Mouse (Mus musculus): ENCODE measurements around the gene Szrd1.
"Not testable (repeated sequence)": the region's sequence is repeated elsewhere in the genome, so short reads cannot be mapped to it uniquely, and the experiment has no call there.

Szrd1 gene

DNA sequence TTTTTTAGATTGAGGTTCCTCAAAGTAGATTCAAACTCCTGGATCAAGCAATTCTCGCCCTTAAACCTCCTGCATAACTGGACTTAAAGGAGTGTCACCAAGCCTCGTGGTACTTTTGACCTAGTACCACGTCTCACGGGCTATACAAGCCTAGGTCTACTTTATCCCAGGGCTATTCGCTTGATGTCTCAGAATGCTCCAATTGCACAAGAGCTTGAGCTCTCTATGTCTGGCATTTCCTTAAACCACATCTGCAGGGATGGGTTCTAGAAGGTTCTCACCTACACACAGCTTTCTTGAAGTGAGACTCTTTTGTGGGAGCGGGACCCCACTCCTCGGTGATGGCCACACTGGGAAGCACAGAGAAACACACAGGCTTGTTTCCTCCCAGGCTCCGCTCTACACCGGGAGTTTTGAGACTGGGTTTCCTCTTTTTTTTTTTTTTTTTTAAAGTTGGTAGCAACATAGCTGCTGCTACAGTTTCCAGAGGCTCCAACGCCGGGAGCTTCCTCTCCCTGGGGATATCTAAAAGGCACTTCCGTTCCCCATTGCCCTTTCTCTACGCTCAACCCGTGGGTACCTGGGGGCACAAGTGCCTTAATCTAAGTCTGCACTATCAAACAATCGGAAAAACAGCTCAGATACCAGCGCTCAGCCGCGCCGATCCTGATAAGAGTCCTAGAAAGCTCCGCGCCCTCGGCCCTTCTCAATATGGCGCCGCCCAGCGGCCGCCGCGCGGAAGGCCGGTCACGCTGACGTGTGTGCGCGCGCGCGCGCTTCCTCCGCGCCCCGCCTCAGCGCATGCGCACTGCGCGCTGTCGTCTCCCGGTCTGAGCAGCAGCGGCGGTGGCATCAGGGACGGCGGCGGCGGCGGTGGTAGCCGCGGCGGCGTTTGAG, 7.8 kb upstream of the Szrd1 start, which contains the start of gene Fbxo42:
TSS of gene Fbxo42 (plus strand) at position 802 of the 897 bp plus-strand sequence.
- in situ Hi-C loops (cut with MboI, MseI): loop anchor here (10.0 kb wide), 1 partner anchor 407 kb away; no protein-coding TSS in a partner anchor

DNA sequence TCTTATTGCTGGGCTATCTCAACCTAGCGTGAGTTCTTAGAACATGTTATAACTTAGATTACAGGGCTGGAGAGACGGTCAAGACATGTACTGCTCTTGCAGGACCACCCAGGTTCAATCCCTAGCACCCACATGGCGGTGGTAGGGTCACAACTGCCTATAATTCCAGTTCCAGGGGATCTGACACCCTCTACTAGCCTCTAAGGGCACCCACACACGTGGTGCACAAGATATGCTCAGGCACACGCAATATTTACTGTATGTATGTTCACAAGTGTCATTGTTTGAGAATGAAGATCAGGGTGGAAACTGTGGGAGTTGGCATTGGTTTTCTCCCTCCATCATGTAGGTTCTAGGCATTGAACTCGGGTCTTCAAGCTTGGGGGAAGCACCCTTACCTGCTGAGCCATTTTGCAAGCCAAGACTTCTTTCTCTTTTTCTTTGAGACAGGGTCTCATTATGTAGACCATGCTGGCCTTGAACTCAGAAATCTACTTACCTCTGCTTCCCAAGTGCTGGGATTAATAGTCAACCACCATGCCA, 7.0 kb upstream of the Szrd1 start:
- in situ Hi-C loops (cut with MboI, MseI): loop anchor here (10.0 kb wide), 1 partner anchor 408 kb away; no protein-coding TSS in a partner anchor

DNA sequence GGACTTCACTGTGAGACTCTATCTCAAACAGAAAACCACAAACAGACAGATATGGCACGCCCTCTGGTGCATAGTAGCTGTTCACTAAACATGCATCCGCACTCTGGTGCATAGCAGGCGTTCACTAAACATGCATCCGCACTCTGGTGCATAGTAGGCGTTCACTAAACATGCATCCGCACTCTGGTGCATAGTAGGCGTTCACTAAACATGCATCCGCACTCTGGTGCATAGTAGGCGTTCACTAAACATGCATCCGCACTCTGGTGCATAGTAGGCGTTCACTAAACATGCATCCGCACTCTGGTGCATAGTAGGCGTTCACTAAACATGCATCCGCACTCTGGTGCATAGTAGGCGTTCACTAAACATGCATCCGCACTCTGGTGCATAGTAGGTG, 5.5 kb upstream of the Szrd1 start:
- in situ Hi-C loops (cut with MboI, MseI): loop anchor here (10.0 kb wide), 1 partner anchor 410 kb away; no protein-coding TSS in a partner anchor

DNA sequence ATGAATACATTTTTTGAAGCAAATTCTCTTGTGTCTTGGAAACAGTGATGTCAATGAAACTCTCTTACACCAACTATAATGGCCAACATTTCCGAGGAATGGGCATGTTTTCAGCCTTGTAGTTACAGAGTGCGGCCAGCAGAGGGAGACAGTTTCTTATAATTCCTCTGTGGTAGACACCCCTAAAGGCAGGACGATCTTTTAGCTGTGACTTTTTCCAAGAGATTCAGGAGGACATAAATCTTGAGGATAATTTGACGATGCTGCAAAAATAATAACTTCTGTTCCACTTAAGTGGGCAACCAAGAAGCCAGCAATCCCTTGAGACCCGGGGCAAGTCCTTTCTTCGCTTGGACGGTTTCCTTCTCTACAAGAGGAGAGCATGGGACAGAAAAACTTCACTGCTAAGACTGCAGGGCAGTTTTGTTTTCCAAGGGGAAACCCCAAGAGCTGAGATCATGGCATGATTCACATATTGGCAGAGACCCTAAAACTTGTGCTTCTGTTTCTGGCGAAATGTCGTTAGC, 2.8 kb upstream of the Szrd1 start:
- in situ Hi-C loops (cut with MboI, MseI): loop anchor here (10.0 kb wide), 1 partner anchor 412 kb away; no protein-coding TSS in a partner anchor

DNA sequence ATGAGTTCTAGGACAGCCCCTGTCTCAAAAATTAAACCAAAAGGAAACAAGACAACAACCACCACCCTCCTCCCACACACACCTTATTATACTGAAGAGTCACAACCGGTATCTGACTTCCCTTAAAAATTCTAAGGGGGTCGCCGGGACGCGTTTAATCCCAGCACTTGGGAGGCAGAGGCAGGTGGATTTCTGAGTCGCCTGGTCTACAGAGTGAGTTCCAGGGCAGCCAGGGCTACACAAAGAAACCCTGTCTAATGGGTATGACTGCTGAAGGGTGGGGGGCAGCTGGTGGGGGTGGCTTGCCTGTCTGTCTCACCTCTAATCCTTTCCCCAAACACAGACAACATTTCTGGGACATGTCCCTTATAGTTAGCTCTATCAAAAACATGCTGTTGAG, 1.4 kb upstream of the Szrd1 start:
- in situ Hi-C loops (cut with MboI, MseI): loop anchor here (10.0 kb wide), 1 partner anchor 414 kb away; no protein-coding TSS in a partner anchor

DNA sequence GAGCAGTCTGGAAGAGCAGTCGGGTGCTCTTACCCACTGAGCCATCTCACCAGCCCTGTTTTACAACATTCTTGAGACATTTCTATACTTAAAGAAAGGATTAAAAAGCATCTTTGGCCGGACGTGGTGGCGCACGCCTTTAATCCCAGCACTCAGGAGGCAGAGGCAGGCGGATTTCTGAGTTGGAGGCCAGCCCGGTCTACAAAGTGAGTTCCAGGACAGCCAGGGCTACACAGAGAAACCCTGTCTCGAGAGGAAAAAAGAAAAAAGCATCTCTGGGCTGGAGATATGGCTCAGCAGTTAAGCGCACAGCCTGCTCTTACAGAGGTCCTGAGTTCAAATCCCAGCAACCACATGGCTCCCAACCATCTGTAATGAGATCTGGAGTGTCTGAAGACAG, 779 bp upstream of the Szrd1 start:
- in situ Hi-C loops (cut with MboI, MseI): loop anchor here (10.0 kb wide), 1 partner anchor 414 kb away; no protein-coding TSS in a partner anchor

DNA sequence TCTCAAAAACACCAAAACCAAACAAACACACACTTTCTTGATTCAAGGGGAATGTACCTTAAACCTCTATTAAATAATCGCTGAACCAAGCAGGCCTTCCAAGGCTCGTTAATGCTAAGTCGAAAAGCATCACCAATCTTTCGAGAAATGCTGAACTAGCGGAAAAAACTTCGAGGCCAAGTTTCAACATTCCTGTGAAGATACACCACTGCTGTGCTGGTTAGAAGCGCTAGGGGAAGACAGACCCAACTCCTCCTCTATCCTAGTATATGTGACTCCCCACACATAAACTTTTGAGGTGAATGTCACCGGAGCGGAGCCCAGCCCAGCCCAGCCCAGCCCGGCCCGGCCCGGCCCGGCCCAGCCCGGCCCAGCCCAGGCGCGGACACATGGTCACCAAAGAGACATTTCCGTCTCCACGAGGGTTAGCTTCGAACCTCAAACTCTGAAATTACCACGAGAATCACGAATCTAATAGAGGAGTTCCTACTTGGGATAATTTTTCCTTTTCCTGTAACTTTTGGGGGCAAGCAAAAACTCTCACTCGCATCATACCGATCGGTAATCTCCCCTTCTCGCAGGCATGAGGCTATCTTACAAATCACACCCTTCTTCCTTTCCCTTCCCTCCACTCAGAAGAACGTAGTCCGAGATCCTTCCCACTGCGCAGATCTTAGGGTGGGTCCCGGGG, 1.0 kb downstream of the Szrd1 start:
- in situ Hi-C loops (cut with MboI, MseI): no loop called here

DNA sequence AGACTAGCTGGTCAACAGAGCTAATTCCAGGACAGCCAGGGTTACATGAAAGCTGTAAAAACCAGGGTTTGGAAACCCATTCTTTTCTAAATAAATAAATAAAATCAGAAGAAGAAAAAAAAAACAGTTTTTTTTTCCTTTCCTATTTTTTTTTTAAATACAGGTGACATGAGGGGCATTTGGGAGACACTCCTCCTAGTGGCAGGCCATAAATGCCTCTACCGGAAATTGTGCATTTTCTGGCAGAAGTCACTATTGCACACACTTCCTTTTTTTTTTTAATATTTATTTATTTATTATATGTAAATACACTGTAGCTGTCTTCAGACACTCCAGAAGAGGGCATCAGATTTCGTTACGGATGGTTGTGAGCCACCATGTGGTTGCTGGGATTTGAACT, 1.8 kb downstream of the Szrd1 start:
- in situ Hi-C loops (cut with MboI, MseI): not testable (repeated sequence)

DNA sequence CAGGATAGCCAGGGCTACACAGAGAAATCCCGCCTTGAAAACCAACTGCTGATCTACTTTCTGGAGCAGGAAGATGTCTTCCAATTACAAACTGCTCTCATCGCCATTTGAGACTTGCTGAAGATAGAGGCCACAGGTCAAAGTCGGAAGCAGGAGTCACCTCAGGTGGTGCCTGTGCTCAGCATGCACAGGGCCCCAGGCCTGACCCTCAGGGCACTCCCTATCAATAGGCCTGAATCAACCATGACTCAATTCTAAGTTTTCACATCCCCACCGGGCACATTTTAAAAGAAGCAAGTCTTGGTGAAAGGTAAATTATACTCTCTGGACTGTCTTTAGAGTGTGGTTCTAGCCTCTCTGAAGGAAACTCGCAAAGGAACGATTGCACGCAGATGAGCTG, 3.4 kb downstream of the Szrd1 start:
- in situ Hi-C loops (cut with MboI, MseI): no loop called here

DNA sequence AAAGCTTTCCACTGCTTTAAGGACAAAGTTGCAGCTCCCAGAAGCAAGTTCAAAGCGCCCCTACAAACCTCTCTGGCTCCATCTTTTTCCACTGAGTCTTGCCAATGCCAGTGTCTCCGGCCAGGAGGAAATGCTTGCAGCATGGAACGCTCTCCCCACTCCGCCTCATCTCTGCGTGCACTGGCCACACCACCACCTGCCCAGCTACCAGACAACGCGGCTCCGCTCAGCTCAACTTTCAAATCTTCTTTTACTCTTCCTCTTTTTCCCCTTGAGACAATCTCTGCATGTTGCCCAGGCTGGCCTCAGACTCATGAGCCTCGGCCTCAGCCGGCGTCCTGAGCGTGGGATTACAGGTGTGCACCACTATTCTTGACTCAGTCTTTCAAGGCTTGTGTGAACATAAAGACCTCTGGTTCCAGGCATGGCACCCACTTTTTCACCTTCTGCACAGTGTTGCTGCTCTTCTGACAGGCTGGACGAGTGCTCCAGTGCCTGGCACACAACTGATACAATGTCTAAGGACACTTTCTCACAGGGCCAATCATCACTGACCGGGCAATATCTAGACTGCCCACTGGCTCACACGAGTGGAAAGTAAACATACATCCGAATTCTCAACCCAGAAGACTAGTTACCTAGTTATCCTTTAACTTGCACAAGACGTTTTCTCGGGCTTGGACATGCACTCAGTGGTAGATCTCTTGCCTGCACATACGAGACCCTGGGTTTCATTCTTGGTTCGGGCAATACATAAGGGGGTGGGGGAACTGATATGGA, 4.6 kb downstream of the Szrd1 start:
- in situ Hi-C loops (cut with MboI, MseI): no loop called here

DNA sequence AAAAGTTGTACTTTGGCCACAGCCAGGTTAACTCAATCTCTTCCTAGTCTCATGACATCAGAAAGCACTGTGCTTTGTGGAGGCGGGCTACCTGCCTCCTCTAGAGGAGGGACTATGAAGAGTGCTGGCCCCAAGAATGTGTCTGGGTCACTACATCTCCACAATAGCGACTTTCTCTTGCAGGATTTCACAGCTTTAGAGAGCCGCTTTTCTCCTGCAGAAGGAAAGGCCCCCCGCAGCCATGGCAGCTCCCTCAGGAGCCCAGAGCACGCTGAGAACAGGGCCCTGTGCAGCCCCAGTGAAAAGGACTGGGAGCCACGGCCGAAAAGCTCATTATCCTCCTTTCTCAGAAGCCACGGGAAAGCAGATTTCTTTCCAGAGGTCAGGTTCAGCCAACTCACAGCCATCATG, 5.5 kb downstream of the Szrd1 start:
- in situ Hi-C loops (cut with MboI, MseI): no loop called here

DNA sequence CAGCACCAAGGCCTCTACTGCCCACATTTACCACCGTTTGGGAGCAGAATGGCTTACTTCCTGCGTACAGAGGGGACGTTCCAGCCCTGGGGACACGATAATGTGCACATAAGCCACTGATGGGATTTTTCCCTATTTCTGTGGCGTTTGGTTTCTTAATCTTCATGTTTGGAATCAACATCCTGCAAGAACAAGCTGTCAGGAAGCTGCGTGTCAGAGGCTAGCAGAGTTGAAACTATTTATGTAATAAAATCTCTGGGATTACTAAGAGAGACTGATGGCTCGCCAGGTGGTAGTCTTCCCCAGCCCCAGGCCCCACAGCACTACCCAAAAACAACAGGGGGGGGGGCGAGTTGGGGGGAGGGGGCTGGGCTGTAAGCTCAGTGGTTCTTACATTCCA, 6.3 kb downstream of the Szrd1 start:
- in situ Hi-C loops (cut with MboI, MseI): no loop called here

DNA sequence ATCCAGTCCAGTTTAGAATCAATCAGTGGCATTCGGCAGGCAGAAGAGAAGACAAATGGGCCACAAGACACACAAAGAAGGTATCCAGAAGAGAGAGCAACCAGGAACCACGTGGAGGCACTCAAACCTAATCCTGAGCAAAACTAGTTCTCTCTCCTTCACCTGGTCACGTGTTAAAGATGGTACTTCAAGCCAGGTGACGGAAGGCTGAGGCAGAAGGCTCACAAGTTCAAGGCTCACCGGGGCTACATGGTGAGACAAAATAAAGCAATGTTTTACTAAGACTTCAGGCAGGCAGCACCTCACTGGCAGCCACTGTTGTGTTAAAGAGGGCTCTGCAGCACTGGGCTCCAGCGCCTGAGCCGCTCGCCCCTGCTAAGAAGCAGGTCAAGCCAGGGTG, 7.4 kb downstream of the Szrd1 start:
- in situ Hi-C loops (cut with MboI, MseI): no loop called here

DNA sequence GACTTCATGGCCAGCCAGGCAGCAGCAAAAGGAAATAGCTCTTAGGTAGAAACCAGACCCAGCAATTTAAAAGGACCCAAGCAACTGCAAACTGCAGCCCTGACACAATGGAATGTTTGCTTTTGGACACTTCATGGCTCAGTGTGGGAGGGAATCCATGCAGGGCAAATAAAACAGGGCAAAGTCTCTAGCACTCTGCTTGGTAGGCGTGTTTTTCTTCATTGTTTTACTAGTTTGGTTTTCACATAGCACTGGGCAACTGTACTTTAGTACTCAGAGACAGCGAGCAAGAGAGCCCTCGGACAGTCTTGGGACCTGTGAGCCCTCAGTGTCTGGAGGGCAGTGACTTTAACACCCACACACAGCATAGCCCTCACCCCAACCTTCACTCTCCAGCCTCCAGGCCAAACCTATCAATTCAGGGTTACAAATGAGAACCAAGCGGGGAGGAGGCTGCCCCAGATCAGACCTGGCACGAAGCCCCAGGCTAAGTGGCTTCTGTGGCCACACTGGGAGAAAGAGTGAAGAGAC, 8.0 kb downstream of the Szrd1 start:
- in situ Hi-C loops (cut with MboI, MseI): no loop called here

DNA sequence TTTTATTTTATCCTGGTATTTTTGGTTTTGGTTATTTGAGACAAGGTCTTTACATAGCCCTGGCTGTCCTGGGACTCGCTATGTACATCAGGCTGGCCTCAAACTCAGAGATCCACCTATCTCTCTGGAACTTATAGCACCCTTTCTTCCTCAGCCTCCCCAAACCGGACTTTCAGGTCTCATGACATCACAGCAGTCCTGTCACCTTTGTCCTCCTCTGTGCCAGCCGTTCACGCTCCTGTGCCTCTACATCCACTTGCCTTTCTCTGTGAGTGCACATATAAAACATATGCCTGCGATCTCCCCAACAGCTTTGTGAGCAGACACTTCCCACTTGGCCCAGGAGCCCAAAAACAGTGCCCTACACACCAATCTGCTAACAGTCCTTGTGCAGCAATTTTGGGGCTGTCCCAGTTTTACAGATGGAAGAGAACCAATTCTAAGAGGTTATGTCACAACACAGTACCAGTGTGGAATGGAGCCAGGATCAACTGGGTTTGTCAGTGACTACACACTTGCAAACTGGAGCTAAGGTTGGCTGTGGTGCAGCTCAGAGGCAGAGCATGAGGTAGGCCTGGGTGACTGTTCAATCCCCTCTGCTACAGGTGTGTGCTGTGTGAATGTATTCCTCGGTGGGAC, 8.8 kb downstream of the Szrd1 start:
- in situ Hi-C loops (cut with MboI, MseI): no loop called here

DNA sequence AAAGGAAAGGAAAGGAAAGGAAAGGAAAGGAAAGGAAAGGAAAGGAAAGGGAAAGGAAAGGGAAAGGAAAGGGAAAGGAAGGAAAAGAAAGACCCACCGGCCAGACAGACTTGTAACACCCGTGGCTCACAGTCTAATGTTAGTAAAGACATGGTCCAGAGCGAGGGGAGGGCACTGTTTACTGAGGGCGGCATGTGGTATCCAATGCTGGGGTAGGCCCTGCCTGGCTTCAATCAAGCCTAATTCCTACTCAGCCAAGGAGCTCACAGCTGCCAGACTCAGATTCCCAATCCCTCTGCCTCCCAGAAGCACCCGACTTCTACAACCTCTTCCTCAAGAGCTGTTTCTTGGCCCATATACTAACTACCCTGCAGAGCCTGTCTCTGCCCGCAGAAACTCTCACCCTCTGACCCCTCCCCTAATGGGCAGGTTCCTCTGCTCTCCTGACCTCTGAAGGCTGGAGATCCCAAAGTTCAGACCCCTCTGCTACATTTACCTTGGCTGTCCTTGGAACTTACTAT, 10.3 kb downstream of the Szrd1 start:
- in situ Hi-C loops (cut with MboI, MseI): no loop called here

DNA sequence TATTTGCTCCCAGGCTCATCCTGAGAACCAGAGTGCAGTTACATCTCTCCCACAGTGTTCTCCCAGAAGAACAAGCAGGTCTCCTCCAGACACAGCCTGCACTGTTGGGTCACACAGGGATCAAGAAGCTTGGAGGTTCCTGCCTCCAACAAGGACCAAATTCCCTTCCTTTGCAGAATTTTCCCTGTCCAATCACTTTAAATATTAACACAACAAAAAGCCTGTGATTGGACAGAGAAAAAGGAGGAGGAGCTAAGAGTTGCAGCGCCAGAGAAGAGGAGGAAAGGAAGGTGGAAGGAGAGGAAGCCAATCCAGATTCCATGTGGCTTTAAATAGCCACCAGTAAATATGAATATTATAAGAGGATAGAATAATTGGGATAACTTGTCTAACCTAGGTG, 16.5 kb downstream of the Szrd1 start:
- in situ Hi-C loops (cut with MboI, MseI): no loop called here

DNA sequence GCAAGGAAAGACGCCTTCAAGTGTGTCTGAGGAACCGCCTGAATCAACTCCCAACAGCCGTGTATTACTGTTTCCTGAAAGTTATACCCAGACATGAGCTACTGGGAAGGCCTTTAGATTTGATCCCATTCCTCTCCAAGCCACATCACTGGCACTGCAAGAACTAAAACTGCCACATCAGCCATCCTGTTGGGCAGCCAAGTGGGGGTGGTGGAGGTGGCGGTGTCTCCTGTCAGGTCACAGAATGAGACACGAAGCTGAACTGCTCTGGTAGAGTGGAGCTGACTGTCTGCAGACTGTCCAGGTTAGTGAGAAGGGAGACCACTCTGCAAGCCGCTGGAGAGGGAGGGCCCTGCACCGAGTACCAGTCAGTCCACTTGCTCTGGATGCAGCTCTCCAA, 16.9 kb downstream of the Szrd1 start:
- in situ Hi-C loops (cut with MboI, MseI): no loop called here

DNA sequence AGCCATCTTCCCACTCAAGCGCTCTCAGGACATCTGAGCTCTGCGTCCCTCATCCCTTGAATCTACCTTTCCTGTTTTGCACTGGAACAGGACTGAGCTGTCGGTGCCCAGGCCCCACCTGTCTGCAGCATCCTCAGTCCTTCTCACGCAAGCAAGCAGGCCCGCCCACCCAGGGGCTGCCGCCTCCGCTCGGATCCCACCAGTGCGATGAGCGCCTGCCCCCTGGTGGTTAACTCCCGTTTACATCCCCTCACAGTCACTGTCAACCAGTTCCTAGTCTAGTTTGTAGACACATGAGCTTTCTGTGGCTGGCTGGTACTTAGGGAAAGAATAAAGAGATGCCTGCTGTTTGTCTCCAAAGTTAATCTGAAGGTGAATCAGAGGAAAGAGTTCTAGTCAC, 18.9 kb downstream of the Szrd1 start:
- in situ Hi-C loops (cut with MboI, MseI): no loop called here

DNA sequence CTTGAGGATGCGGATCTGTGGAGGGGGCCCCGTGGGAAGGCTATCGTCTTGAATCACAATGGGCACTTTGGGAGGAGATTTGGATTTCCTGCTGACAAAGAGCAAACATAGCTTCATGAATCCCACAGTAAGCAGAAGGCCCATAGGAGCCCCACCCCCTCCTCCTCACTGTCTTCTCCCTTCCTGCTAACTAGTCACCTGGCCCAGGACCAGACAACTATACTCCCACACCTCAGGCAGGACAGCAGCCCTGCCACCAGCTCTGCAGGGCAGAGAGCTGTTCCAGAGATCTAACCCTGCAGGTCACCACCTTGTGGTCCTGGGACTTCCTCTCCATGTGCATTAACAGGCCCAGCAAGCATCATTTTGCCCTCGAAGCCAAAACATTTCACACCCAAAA, 20.9 kb downstream of the Szrd1 start:
- in situ Hi-C loops (cut with MboI, MseI): no loop called here
